Mouse (Mus musculus): Measurements from ENCODE around the gene Adcy6.

Gene Adcy6

GRCm38 (mm10) chr15:98628589-98629254, 18.8 kb upstream of the Adcy6 start:
- in situ Hi-C loops (cut with MboI; ENCODE audit: low sequenced_read_pairs), result no loop called here

- in situ Hi-C loops (cut with MboI; ENCODE audit: low sequenced_read_pairs), result no loop called here
These were observed 16.8 kb upstream of the Adcy6 start for GRCm38 (mm10) chr15:98626487-98627212.

- in situ Hi-C loops (cut with MboI; ENCODE audit: low sequenced_read_pairs), result no loop called here
These were observed 16.2 kb upstream of the Adcy6 start for GRCm38 (mm10) chr15:98626078-98626477.

GRCm38 (mm10) chr15:98623361-98623821, 13.5 kb upstream of the Adcy6 start:
- in situ Hi-C loops (cut with MboI; ENCODE audit: low sequenced_read_pairs), result no loop called here

- in situ Hi-C loops (cut with MboI; ENCODE audit: low sequenced_read_pairs), result no loop called here
These were observed 12.8 kb upstream of the Adcy6 start for GRCm38 (mm10) chr15:98622721-98623120.

- in situ Hi-C loops (cut with MboI; ENCODE audit: low sequenced_read_pairs), result no loop called here
These were observed 12.3 kb upstream of the Adcy6 start for GRCm38 (mm10) chr15:98622199-98622598.

- in situ Hi-C loops (cut with MboI; ENCODE audit: low sequenced_read_pairs), result loop anchor here (5.0 kb wide), 1 partner anchor 35 kb away; no protein-coding TSS in a partner anchor
These were observed 7.3 kb upstream of the Adcy6 start for GRCm38 (mm10) chr15:98617176-98617537.

- in situ Hi-C loops (cut with MboI; ENCODE audit: low sequenced_read_pairs), result loop anchor here (5.0 kb wide), 1 partner anchor 34 kb away; no protein-coding TSS in a partner anchor
These were observed 6.7 kb upstream of the Adcy6 start for GRCm38 (mm10) chr15:98616362-98617175.

GRCm38 (mm10) chr15:98615751-98616150, 5.9 kb upstream of the Adcy6 start:
- in situ Hi-C loops (cut with MboI; ENCODE audit: low sequenced_read_pairs), result loop anchor here (5.0 kb wide), 1 partner anchor 33 kb away; no protein-coding TSS in a partner anchor

GRCm38 (mm10) chr15:98614971-98615370, 5.1 kb upstream of the Adcy6 start:
- in situ Hi-C loops (cut with MboI; ENCODE audit: low sequenced_read_pairs), result loop anchor here (5.0 kb wide), 1 partner anchor 33 kb away; no protein-coding TSS in a partner anchor

GRCm38 (mm10) chr15:98614551-98614950, 4.7 kb upstream of the Adcy6 start:
- in situ Hi-C loops (cut with MboI; ENCODE audit: low sequenced_read_pairs), result no loop called here

- in situ Hi-C loops (cut with MboI; ENCODE audit: low sequenced_read_pairs), result no loop called here
These were observed 2.4 kb upstream of the Adcy6 start for GRCm38 (mm10) chr15:98612229-98612628.

- in situ Hi-C loops (cut with MboI; ENCODE audit: low sequenced_read_pairs), result no loop called here
These were observed 306 bp upstream of the Adcy6 start for GRCm38 (mm10) chr15:98610131-98610633.

- in situ Hi-C loops (cut with MboI; ENCODE audit: low sequenced_read_pairs), result no loop called here
These were observed 1.1 kb downstream of the Adcy6 start for GRCm38 (mm10) chr15:98608784-98609250.

- in situ Hi-C loops (cut with MboI; ENCODE audit: low sequenced_read_pairs), result no loop called here
These were observed 1.7 kb downstream of the Adcy6 start for GRCm38 (mm10) chr15:98608058-98608783.

- in situ Hi-C loops (cut with MboI; ENCODE audit: low sequenced_read_pairs), result no loop called here
These were observed 2.3 kb downstream of the Adcy6 start for GRCm38 (mm10) chr15:98607557-98607956.

GRCm38 (mm10) chr15:98606739-98607138, 3.1 kb downstream of the Adcy6 start:
- in situ Hi-C loops (cut with MboI; ENCODE audit: low sequenced_read_pairs), result no loop called here

GRCm38 (mm10) chr15:98606051-98606536, 3.8 kb downstream of the Adcy6 start:
- in situ Hi-C loops (cut with MboI; ENCODE audit: low sequenced_read_pairs), result no loop called here

GRCm38 (mm10) chr15:98604041-98604575, 5.8 kb downstream of the Adcy6 start:
- in situ Hi-C loops (cut with MboI; ENCODE audit: low sequenced_read_pairs), result no loop called here

All from CH12F3 (cell line).